Mouse (Mus musculus) large intestine, adult 2 months (tissue): ENCODE results near the gene Rora. TPM values are rescaled to one million over a fixed set of nuclear protein-coding genes. Genes with fewer than 3 reads are reported as not detected.

Experiments used
- DNase-seq: peaks from one replicate; pipeline ENCODE4 v3.0.0-alpha.2; 2012; ENCODE audit warnings: low read depth, low spot score
- WGBS: fragments of 180-500 bp; shearing (Covaris S2); methylation state at CpG from one replicate; pipeline ENCODE4 v1.1.7; 2018; 5-methylcytosine and 5-hydroxymethylcytosine counted together
- polyA plus RNA-seq: library from polyadenylated mRNA; depleted of rRNA; stranded (reverse); fragments of >200 nt; gene quantifications from 2 replicates; pipeline ENCODE4 v1.2.3, GENCODE M21; 2012

Rora gene
- polyA plus RNA-seq, 1 experiment: 0.92 TPM

DNA sequence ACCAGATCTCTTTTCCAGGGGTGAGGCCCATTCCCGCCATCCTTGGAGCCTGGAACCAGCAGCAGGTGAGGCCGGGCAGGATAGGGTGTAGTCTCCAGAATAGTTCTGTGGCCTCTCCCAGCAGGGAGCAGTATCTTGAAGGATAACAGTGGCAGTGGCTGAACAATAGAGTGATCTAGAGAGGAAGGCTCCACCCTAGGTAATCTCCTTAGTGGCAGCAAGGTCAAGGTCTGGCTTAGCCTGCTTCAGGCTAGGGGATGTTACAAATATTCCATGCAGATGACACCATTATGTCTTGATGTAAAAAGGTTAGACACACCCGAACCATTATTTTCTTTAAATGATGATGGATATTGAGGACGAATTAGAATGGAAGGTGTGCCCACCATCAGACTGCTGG is 144.6 kb downstream of the Rora start:
- WGBS: 85% methylated on average over 4 of the region's 4 CpGs
- DNase-seq: no peak

DNA sequence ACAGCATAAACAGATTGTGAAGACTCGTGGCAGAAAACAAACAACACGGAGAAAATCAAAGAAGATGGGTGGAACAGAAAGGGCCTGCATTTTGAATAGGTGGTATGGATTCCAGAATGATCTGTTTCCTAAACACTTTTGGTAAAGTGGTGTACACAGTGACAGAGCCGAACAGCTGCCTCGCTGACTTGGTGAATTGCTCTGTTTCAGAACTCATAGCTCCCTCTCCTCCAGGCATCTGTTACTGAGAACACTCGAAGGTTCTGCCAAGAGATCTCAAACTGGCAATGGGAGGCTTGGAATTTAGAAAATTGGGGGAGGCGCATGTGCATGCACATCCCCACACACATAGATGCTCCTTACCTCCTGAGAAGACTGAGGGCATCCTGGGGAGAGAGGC is 145.5 kb downstream of the Rora start:
- 79% methylated on average over 6 of the region's 6 CpGs for WGBS

DNA sequence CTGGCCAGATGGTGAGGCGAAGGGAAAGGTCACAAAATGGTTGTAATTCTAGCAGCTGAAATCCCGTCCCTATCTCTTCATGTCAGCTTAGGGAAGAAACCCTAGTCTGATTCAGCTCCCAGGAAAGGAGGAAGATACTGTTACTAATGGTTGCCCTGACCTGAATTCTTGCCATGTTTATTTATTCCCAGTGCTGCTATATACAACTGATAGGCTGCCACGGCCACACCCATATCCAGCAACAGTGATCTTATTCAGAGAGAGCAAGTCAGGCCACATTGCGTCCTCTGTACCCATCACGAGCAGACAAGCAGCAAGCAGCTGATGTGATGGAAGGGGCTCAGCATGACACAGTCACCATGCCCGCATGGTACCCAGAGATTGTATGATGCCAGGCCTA is 150.6 kb downstream of the Rora start:
- WGBS: 50% methylated on average over 6 of the region's 6 CpGs
- DNase-seq: no peak

More for the DNA sequence above, 145.5 kb downstream of the Rora start:
- DNase-seq: no peak

DNA sequence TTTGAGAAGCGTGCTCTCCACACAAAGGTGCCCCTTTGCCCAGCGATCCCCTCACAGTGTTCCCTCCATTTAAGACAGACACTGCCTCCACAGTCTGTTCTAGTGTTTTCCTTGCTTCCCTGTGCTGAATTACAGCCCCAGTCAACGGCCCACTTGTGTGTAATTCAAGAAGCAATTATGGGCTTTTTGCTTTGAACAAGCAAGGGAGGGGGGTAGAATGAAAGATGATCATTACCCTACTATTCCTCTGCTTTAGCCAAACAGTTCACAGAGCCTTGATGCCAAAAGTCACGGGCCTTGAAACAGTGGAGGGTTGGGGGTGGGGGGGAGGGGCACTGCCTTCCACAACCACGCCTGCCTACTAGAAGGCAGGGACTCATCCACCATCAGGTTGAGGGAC is 152.2 kb downstream of the Rora start:
- no peak for DNase-seq
- WGBS: 58% methylated on average over 5 of the region's 5 CpGs

DNA sequence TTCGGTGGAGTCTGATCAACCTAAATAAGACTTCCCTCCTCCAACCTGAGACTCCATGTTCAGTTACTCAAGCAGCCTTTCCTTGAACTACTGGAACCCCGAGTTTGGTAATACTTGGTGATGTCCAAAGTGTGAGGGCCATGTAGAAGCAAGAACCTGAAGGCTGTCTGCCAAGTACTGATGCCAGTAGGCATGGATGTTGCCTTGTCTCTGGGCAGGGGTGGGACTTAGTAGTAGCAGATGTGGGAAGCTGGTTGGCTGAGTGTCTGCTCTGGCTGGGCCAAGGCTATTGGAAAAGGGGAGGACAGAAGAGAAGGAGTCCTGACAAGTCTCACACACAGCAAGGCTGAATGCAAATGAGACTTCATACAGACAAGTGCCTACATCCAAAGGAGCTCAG is 154.1 kb downstream of the Rora start:
- WGBS: 96% methylated on average over 2 of the region's 2 CpGs
- no peak for DNase-seq

DNA sequence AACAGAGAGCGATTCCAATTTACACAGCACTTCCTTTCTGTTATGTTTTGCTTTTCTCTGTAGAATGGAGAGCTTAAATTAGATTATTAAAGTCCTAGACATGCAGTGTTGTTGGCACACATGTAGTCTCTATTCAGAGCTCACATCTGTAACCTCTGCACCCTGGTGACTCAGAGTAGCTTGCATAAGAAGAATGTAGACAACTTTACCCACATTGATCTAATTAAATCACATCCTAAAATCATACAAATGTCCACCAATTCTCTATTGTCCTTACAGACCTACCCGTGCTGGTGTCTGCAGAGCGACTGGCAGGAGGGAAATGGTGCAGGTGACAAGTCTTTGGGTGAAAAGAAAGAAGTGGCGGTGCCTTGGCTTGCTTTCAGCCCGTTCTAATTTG is 155.9 kb downstream of the Rora start:
- no peak for DNase-seq
- 66% methylated on average over 5 of the region's 5 CpGs for WGBS

DNA sequence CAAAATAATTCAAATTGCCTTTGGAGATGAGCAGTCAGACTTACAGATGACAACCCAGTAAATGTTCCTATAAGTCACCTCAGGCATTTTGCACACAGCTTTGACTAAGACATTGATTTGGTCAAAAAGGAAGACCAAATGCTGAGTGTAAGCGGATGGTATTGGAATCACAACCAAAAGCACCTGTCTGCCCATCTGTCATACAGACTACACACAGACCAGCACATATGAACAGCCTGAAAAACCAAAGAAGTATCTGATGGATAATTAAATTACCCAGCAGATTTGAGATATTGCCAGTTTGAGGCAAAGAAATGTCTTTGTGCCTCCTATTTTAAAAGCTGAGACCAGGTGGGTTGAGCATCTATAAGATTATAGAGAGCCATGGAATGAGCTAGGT is 161.1 kb downstream of the Rora start:
- no peak for DNase-seq
- 98% methylated on average over 1 of the region's 1 CpGs for WGBS

DNA sequence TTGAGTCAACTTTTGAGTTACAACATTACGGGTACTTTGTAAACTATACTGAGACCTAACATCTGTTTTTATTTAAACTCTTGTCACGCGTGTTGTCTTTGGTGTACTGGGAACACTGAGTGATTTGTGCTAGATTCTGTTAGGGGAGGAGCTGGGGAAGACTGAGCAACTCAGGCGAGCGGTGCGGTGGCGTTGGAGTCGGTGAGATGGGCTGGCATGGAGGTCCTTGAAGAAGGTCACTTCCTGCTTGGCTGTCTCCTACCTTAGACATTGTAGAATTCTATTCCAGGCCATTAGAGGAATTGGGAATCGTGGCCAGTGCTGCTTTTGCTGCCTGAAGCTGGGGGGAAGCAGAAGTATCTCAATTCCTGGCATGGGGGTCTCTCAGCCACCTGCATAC is 162.3 kb downstream of the Rora start:
- DNase-seq: no peak
- 92% methylated on average over 9 of the region's 9 CpGs for WGBS

DNA sequence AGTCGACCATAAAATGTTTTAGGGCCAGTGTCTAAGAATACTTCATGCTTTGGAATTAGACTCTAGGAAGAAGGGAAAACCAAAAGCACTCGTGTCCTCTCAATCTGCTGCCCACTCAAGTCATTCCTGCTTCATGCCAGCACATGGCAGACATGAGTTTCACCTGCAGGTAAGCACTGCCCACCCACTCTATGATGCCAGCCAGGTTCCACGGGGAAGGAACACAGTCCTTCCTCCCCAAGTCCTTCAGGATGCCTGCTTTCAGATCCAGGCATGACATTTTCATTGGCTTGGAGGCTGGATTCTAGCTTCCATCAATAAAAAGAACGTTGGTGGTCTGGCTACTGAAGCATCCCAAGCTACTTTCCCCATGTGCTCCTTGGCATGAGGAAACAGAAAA is 166.4 kb downstream of the Rora start:
- DNase-seq: no peak
- 52% methylated on average over 4 of the region's 4 CpGs for WGBS

DNA sequence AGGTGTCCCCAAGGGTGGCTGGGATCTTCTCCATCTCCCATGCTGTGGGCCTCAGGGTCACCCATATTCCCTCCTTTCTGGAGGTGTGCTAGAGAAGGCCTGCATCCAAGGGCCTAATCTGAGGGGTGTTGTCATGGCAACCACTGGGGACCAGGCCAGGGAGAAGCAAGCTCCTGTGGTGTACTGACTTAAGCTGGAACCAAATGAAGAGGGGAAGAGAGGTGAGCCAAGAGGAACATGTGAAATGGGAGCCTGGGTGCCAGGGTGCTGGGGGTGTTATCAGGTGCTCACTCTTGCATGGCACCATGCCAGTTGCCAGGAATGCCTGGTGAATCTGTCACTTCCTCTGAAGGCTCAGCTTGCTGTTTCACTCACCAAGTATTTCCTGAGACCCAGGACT is 166.9 kb downstream of the Rora start:
- no peak for DNase-seq

DNA sequence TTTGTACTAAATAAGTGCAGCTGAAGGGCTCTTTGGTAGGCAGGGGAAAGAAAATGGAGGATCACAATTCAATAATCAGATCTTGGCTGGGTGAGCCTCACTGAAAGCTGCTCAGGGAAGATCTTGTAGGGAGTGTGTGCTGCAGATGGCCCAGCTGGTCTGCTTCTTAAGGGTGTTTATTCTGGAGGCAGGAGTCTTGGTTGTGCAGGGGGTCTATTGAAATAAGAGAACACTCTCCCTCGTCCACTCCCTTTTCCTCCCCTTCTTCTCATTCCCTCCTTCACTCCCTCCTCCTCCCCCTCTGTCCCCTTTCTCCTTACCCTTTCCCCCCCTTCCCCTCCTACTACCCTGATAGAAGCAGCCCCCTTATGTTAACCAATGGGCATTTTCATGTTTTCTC is 167.8 kb downstream of the Rora start:
- no peak for DNase-seq
- 83% methylated on average over 1 of the region's 1 CpGs for WGBS

DNA sequence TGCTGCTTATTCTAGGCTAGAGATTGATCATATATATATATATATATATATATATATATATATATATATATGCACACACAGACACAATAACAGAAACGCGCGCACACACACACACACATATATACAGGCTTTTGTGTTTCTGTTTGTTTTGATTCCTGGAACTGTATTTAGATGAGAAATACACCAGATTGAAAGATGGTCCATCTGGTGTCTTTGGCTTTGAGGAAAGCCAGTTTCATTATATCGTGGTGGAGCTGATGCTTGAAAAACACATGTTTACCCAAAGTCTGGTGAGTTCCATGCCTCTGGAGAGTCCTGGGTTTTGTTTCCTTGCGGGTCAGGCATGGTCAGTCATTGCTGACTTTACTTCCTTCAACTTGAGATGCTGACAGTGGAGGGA is 169.7 kb downstream of the Rora start:
- 80% methylated on average over 5 of the region's 5 CpGs for WGBS
- no peak for DNase-seq

DNA sequence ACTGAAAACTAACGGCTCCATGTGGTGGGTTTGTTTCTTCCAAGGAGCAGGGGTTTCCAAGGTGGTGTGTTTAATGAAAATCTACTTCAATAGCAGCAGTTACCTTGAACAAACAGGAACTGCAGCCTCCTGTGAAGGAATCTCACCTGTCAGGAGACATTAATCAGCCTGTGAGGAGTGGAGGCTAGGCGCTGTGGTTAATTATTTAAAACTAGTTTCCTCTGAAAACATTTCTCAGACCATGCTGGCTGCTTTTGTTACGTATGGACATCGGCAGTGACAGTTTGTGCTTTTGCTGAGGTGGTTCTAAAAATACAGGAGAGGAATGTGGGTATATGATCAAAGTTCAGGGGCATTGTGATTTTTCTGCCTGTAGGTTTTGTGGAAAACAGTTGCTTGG is 171.5 kb downstream of the Rora start:
- 29% methylated on average over 4 of the region's 4 CpGs for WGBS
- no peak for DNase-seq

DNA sequence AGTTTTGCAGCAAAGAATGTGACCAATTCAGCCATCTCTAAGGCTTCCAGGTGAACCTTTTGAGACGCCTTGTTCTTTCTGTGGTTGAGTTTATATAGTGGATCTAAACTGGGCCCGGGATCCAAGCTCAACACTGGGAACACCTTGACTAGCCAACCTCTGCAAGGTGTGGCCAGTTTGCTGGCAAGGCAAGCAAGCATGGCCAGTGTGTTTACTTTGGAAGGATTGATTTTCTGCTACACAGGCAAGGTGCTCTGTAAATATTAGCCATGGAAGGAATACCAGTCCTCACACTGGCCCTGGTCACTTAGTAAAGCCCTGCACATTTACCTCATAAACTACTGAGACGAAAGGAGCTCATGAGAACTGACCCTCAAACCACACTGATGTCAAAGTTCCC is 172.3 kb downstream of the Rora start:
- 37% methylated on average over 3 of the region's 3 CpGs for WGBS
- DNase-seq: no peak

DNA sequence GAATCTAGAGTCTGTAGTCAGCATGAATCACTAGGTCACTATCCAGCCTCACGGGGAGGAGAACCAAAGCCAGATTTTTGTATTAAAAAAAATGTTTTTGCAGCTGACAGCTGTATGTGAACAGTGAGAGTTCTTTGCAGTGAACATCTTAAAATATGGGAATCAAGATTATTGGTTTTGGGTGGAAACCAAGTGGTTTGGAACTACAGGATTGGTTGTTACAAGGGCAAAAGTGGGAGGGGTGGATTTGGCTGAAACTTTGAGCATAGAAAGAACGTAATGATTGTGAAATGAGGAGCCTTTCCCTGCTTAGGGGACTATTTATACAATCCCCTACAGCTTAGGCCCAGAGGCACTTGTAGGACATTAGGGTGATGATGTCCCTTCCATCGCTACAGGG is 173.9 kb downstream of the Rora start:
- DNase-seq: no peak
- 57% methylated on average over 3 of the region's 3 CpGs for WGBS

DNA sequence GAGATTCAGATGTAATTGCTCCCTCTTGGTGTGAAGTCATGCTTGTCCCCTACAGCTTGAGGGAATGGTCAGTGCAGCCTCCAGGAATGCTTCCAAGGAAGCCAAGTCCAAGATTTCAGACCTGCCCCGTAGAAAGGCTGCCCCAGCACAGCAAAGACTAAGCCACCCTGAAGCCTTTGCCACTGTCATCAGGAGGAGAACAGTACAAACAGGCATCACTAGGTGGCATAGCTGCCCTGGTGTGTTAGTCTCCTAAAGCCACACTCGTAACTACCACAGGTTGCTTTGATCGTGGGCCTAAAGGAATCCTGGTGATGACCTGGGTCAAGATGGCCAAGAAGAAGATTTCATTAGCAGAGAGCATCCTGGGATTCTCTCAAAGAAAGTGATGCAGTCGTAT is 176.3 kb downstream of the Rora start:
- DNase-seq: no peak
- WGBS: 67% methylated on average over 4 of the region's 4 CpGs

DNA sequence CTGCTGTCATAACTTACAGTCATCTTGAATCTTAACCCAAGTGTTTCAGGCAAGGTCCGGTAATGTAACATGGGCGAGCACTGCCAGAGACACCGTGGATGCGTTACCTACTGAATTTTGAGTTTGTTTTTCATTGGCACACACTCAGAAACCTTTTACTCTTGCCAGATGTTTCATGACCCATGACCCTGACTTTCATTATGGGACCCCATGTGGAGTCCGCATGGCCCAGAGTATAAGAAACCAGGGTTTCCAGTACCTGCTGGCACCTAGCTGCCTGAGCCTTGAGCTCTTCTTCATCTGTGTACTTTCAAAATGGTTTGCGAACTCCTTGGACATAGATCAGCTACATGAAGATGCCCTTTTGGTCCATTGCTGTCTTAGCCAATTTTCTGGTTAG is 179.7 kb downstream of the Rora start:
- 81% methylated on average over 6 of the region's 6 CpGs for WGBS
- no peak for DNase-seq

DNA sequence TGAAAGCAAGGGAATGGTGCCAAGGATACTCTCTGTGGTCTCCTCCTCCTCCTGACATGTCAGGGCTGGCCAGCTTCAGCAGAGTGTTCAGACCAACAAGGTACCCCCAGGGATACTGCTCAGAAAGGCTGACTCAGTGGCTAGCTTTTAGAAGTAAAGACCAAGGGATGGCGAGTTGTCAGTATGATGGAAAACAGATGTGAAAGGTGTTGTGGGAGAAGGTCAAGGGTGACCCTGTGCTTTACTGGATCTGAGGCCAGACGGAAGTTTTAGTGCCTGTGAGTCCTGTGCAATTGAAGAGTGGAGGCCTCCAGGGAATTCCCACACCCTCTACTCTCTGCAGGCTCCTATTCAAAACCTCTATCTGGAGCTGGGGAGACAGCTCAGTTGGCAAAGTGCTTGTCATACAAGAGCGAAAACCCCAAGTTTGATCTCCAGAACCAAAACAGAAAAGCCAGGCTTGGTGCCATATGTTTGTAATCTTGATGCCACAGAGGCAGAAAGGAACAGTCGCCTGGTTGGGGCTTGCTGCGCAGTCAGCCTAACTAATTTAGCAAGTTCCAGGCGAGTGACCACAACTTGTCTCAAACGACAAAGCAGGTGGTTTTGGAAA is 181.6 kb downstream of the Rora start:
- no peak for DNase-seq
- WGBS: 85% methylated on average over 7 of the region's 7 CpGs

DNA sequence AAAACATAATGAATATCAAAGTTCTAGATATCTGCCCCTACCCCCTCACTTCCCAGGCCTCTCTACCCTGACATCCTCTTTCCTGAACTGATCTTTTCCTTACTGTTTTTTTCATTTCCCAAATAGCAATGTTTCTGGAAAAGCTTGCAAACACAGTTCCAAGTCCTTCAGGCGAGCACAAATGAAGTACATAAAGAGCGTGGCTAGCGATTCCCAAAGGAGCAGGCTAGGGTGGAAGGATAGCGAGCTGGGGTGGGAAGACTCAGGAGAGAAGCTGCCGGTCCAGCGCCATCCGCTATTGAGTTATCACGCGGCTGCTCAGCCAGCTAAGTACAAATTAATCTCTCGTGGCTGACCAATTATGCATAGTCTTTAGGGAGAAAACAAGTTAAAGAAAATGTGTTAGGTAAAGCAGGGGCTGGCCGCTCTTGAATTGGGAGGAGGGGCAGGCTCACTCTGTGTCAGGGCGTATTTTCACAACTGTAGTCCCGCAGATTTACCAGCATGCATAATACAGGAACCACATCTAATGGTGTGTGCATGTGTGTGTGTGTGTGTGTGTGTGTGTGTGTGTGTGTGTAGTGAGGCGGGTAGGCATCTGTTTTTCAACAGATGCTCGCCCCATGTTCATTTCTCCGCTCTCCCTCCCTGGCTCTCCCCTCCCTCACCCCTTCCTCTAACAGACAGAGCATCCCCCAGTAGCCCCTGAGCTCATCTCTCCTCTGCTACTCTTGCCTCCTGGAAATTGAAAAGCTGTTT is 188.7 kb downstream of the Rora start:
- DNase-seq: no peak
- 89% methylated on average over 16 of the region's 16 CpGs for WGBS

DNA sequence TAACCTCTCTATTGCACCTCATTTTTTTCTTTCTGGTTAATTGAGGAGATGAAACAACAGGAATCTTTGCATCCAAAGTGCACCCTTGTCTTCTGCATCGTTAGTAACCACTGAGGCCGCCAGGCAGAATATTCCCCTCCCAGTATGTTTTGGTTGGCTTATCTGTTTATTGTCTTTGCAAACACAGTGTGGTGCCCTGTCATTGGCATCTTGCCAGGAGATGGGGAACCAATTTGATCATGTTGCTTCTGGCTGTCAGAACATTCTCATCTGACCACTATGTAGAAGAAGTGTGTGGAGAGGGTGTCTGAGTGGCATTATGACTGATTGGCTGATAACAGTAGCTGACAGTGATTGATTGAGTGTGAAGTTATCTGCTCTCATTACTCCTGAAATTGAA is 192.0 kb downstream of the Rora start:
- DNase-seq: no peak
- 45% methylated on average over 2 of the region's 2 CpGs for WGBS

DNA sequence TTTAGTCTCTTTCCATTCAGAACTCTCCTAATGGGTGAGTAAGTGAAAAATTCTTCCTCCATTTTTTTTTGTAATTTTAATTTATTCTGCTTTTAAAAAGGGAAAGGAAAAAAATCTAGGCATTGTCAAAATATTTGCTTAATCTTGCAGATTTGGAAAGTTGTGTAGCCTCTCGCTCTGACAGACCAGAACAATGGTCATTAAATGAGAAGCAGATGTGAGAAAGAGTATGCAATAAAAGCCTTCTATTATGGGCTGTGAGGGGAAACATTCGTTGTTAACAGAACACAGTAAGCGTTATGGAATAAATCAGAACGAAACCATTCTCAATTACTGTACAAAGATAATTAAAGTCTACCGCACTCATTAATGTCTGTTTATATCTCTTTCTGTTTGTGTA is 196.7 kb downstream of the Rora start:
- no peak for DNase-seq
- 50% methylated on average over 5 of the region's 5 CpGs for WGBS

DNA sequence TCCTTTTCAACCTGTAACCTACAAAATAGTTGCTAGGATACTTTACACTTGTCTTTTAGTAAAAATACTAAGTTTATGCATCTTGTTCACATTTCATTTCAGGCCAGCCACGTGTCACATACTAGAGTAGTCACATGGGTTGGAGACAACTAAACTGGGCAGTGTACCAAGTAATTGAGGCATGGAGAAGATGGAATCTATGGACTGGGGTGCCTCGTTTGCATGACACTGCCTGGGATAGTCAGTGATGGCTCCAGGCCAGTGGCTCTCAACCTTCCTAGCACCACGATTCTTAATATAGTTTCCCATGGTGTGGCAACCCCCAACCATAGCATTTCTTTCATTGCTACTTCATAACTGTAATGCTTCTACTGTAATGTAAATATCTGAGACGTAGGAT is 198.6 kb downstream of the Rora start:
- 68% methylated on average over 4 of the region's 4 CpGs for WGBS
- DNase-seq: no peak
